Mouse (Mus musculus): ENCODE measurements around the gene Prm2. TPM values are rescaled to one million over a fixed set of nuclear protein-coding genes. Genes with fewer than 3 reads are reported as not detected.

Prm2 gene
- not detected in 2 replicates for polyA plus RNA-seq (2015; fragmentation: Nextera tagmentation; extraction: Ambion mirVana)

DNA sequence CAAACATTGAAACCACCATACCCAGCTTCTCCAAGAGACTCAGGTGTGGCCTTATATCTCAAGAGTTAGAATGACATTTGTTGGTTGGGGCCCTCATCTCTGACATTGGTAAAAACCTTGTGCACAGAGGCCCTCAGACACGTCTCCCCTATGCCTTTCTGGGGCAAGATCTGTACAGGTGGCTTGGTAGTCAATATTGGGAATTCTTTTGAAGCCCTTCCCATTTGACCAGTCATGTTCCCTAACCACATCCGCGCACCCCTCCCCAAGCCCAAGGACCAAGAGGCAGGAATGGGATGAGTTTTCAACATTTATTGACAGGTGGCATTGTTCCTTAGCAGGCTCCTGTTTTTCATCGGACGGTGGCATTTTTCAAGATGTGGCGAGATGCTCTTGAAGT is at the start of gene Prm2:
Gene Prm2, minus strand, starts transcription at position 101 of the 400 bp plus-strand sequence.
- ATAC-seq: no peak
- no peak within 1 kb of the TSS for H3K9ac ChIP-seq (ENCODE audit: low read depth, low read length)
- no peaks in the 10 kb centered on the region for H3K9me3 ChIP-seq (ENCODE audit: control insufficient read depth, low read length)
- H3K27me3 ChIP-seq (replicated peaks; ENCODE audit: control insufficient read depth, insufficient read depth, low read length): no peaks in the 10 kb centered on the region
- H3K4me1 ChIP-seq (ENCODE audit: control insufficient read depth, insufficient read depth, low read depth, low read length): no peaks in the 10 kb centered on the region
- H3K27ac ChIP-seq (ENCODE audit: low read depth, low read length): no peak within 1 kb of the TSS
- WGBS: 81% methylated on average over 6 of the region's 6 CpGs
- no peak within 1 kb of the TSS for H3K4me2 ChIP-seq (ENCODE audit: low read length)
- no peak within 1 kb of the TSS for H3K4me3 ChIP-seq (ENCODE audit: low read length)
- H3K36me3 ChIP-seq (ENCODE audit: control insufficient read depth, insufficient read depth, low read length): no peaks in the 10 kb centered on the region

DNA sequence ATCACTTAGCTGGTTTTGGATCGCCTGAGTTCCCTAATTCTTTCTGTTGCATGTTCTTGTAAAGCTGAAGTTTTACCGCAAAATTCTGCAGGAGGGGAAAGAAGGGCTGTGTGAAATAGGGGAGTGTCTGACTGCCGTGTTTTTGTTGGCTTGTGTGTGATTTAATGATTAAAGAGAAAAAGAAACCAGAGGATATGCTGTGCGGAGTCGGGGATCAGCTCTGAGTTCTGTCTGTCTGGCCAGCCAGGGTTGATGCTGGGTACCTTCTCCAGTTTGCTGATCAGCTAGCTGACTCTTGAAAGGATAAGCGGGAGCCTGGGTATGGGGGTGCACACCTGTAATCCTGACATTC is 48.4 kb upstream of the Prm2 start:
- whole genome bisulfite sequencing: 69% methylated on average over 6 of the region's 6 CpGs
- Histone ChIP-seq H3K4me3 (ENCODE audit: low read length) (no peak overlapping the region; the same call in 1 of the 2 replicates), H3K9ac (ENCODE audit: low read depth, low read length) (no peak overlapping the region), H3K9me3 (ENCODE audit: control insufficient read depth, low read length) (no peaks in the 10 kb centered on the region), H3K4me1 (ENCODE audit: control insufficient read depth, insufficient read depth, low read depth, low read length) (peaks cover 10% of the 10 kb centered on the region), H3K4me2 (ENCODE audit: low read length) (peak overlapping the region; percentile 47; the same call in 1 of the 2 replicates), H3K36me3 (ENCODE audit: control insufficient read depth, insufficient read depth, low read length) (no peaks in the 10 kb centered on the region), H3K27ac (ENCODE audit: low read depth, low read length) (peak overlapping the region; percentile 19; the same call in 1 of the 2 replicates), H3K27me3 (replicated peaks; ENCODE audit: control insufficient read depth, insufficient read depth, low read length) (no peaks in the 10 kb centered on the region)
- no peak for ATAC-seq

DNA sequence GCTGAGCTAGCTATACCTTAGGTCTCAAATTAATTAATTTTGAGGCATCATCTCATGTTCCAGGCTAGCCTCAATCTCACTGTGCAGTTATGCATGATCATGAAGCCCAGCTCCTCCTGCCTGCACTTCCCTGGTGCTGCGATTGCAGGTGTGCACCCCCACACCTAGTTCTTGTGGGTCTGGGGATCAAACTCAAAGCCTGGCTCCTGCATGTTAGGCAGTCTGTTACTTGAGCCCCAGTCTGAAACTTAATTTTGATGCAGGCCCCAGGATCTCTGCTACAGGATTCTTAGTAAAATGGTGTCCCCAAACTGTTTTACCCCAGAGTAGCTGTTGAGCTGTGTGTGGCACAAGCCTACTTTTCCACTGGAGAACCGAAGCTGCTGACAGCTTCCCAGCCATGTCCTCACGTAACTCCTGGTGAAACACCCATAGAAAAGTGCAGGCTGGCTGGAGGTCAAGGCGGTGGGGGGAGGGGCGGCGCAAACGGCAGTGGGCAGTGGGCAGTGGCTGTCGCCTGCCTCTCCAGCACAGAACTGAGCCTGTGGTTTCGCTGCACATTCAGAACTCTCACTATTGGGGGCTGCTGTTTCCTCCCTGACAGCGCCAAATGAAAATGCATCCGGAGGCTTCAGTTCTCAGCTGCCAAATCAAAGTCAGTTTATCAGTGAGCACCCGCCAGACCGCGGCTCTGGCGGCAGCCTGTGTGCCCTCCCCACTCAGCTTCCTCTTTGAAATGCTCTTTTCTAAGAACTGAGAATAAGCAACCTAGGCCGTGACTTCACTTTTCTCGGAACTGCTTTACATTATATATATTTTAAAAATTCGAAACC is 47.8 kb upstream of the Prm2 start:
- no peaks in the 10 kb centered on the region for H3K9me3 ChIP-seq (ENCODE audit: control insufficient read depth, low read length)
- H3K27ac ChIP-seq (ENCODE audit: low read depth, low read length): peak overlapping the region; percentile 19; the same call in 1 of the 2 replicates
- H3K4me3 ChIP-seq (ENCODE audit: low read length): peak overlapping the region; percentile 13
- no peaks in the 10 kb centered on the region for H3K27me3 ChIP-seq (replicated peaks; ENCODE audit: control insufficient read depth, insufficient read depth, low read length)
- H3K36me3 ChIP-seq (ENCODE audit: control insufficient read depth, insufficient read depth, low read length): no peaks in the 10 kb centered on the region
- H3K9ac ChIP-seq (ENCODE audit: low read depth, low read length): 0 out of 2 replicates have a peak overlapping the region, but pooled peaks have one; percentile 11
- H3K4me2 ChIP-seq (ENCODE audit: low read length): peak overlapping the region; percentile 47
- peaks cover 10% of the 10 kb centered on the region for H3K4me1 ChIP-seq (ENCODE audit: control insufficient read depth, insufficient read depth, low read depth, low read length)
- WGBS: 22% methylated on average over 18 of the region's 18 CpGs
- ATAC-seq: peak; percentile 62

DNA sequence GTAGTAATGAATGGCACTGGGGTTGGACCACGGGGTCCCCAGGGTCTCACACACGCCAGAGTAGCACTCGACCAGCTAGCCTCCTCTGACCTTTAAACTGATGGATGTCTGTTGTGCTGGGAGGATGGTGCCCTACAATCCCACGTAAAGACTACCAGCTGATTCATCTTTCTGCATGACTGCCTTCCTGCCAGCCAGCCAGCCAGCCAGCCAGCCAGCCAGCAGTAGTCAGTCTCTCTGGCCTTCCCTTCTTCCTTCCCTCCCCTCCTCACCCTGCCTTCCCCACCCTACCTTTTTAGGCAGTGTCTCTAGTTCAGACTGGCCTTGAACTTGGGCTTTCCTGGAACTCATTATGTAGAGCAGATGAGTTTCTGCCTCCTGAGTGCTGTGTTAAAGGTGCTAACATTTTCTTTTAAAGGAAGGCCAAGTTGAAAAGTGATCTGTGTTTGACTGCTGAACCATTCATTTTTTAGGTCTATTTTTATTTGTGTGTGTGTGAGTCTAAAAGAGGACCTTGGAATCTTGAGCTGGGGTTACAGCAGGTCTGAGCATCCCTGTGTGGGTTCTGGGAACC is 46.4 kb upstream of the Prm2 start:
- 51% methylated on average over 4 of the region's 4 CpGs for WGBS
- Histone ChIP-seq H3K27me3 (replicated peaks; ENCODE audit: control insufficient read depth, insufficient read depth, low read length) (no peaks in the 10 kb centered on the region), H3K36me3 (ENCODE audit: control insufficient read depth, insufficient read depth, low read length) (no peaks in the 10 kb centered on the region), H3K4me3 (ENCODE audit: low read length) (no peak overlapping the region), H3K4me1 (ENCODE audit: control insufficient read depth, insufficient read depth, low read depth, low read length) (peaks cover 14% of the 10 kb centered on the region), H3K9ac (ENCODE audit: low read depth, low read length) (no peak overlapping the region), H3K27ac (ENCODE audit: low read depth, low read length) (no peak overlapping the region), H3K4me2 (ENCODE audit: low read length) (no peak overlapping the region), H3K9me3 (ENCODE audit: control insufficient read depth, low read length) (no peaks in the 10 kb centered on the region)
- ATAC-seq: no peak

DNA sequence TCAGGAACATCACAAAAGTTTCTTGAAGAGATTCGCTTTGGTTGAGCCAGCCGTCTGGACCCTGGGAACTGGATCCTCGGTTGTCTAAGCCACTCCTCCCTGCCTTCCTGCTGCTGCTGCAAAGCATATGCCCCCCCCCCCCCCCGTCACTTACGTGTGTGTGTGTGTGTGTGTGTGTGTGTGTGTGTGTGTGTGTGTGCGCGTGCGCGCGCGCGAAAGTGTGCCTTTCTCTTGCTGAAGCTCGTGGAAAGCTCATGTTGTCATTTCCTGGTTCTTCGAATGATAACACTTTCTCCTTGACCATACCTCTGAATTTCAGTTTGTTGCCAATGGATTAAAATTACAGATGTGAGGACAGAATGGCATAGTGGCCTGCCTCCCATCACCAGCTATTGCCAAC is 44.1 kb upstream of the Prm2 start:
- no peaks in the 10 kb centered on the region for H3K9me3 ChIP-seq (ENCODE audit: control insufficient read depth, low read length)

DNA sequence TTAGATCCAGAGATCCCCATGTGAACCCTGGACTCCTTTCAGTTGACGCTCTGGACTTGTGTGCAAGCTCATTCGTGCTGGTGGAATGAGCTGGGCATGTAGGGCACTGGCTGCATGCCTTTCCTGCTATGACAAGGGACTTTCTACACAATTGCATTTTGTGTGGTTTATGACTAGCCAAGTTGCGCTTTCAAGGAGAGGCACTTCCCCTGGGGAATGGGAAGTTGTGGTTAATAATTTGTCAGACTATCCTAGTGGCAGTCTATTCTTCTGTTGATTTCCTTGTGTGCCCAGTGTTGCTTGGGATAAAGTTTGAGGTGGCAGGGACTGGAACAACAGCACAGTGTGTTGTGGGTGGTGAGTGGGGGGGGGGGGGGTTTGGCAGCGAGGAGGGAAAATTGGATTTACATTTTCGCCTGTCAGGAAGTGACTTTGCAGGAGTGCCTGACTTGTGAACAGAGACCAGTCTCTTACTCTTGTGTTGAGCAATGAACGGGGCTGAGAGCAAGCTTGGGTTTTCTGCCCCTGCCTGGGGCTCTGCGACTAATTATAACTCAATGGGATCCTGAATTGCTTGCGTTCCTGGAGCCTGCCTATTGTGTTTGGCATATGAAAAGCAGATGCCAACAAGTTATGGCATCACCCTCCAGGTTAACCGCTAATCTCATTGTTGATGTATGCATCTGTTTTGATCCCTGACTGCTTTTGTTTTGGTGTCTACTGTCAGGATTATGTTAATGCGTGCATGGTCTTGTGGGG is 42.7 kb upstream of the Prm2 start:
- Histone ChIP-seq H3K4me1 (ENCODE audit: control insufficient read depth, insufficient read depth, low read depth, low read length) (peaks cover 8% of the 10 kb centered on the region), H3K4me2 (ENCODE audit: low read length) (no peak overlapping the region), H3K4me3 (ENCODE audit: low read length) (no peak overlapping the region), H3K27ac (ENCODE audit: low read depth, low read length) (no peak overlapping the region), H3K9ac (ENCODE audit: low read depth, low read length) (no peak overlapping the region), H3K36me3 (ENCODE audit: control insufficient read depth, insufficient read depth, low read length) (no peaks in the 10 kb centered on the region), H3K27me3 (replicated peaks; ENCODE audit: control insufficient read depth, insufficient read depth, low read length) (no peaks in the 10 kb centered on the region), H3K9me3 (ENCODE audit: control insufficient read depth, low read length) (no peaks in the 10 kb centered on the region)
- ATAC-seq: no peak
- 28% methylated on average over 10 of the region's 10 CpGs for WGBS

More for the DNA sequence above, 44.1 kb upstream of the Prm2 start:
- no peaks in the 10 kb centered on the region for H3K36me3 ChIP-seq (ENCODE audit: control insufficient read depth, insufficient read depth, low read length)
- H3K27ac ChIP-seq (ENCODE audit: low read depth, low read length): no peak overlapping the region
- ATAC-seq: no peak
- no peak overlapping the region for H3K4me2 ChIP-seq (ENCODE audit: low read length)
- H3K9ac ChIP-seq (ENCODE audit: low read depth, low read length): no peak overlapping the region
- H3K4me3 ChIP-seq (ENCODE audit: low read length): no peak overlapping the region
- H3K27me3 ChIP-seq (replicated peaks; ENCODE audit: control insufficient read depth, insufficient read depth, low read length): no peaks in the 10 kb centered on the region
- 87% methylated on average over 13 of the region's 14 CpGs for WGBS
- H3K4me1 ChIP-seq (ENCODE audit: control insufficient read depth, insufficient read depth, low read depth, low read length): peaks cover 16% of the 10 kb centered on the region

DNA sequence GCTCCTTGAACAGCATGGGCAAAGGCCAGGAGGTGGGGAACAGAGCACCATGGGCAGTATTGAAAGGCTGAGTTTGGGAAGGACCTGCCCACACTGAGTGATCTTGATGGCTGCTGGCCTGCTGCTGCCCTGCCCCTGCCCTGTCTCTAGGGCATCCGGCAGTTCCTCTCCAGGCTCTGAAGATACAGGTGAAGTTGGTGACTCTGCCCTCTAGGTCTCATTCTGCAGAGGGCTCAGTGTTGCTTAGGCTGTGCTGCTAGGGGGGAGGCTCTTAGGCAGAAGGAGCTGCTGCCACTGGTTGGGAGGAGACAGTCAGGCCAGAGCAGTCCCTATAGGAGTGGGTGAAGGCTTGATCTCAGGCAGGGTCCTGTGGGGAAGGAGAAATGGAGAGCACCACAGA is 42.0 kb upstream of the Prm2 start:
- H3K9me3 ChIP-seq (ENCODE audit: control insufficient read depth, low read length): no peaks in the 10 kb centered on the region
- peaks cover 6% of the 10 kb centered on the region for H3K4me1 ChIP-seq (ENCODE audit: control insufficient read depth, insufficient read depth, low read depth, low read length)
- no peaks in the 10 kb centered on the region for H3K27me3 ChIP-seq (replicated peaks; ENCODE audit: control insufficient read depth, insufficient read depth, low read length)
- H3K36me3 ChIP-seq (ENCODE audit: control insufficient read depth, insufficient read depth, low read length): no peaks in the 10 kb centered on the region
- no peak overlapping the region for H3K9ac ChIP-seq (ENCODE audit: low read depth, low read length)
- H3K4me2 ChIP-seq (ENCODE audit: low read length): no peak overlapping the region
- H3K4me3 ChIP-seq (ENCODE audit: low read length): no peak overlapping the region
- 50% methylated on average over 1 of the region's 1 CpGs for WGBS
- no peak overlapping the region for H3K27ac ChIP-seq (ENCODE audit: low read depth, low read length)
- no peak for ATAC-seq

DNA sequence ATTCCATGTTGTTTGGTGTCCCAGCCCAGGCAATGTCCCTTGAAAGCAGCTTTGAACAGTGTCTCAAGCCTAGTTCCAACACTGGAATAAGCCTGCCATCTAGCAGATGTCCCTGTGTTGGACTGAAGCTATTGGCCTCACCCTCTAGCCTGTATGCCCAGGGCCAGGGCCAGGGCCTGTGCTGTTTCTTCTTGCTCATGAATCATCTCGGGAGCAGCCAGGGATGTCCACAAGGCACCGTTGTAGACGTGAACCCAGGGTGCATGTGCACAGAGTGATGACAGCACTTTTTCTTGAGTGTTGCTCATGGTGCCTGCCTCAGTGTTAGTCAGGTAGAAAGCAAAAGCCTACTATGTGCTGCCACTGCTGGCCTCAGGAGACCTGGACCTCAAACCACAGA is 41.3 kb upstream of the Prm2 start:
- WGBS: 91% methylated on average over 3 of the region's 3 CpGs
- H3K27ac ChIP-seq (ENCODE audit: low read depth, low read length): no peak overlapping the region
- no peak overlapping the region for H3K4me3 ChIP-seq (ENCODE audit: low read length)
- H3K27me3 ChIP-seq (replicated peaks; ENCODE audit: control insufficient read depth, insufficient read depth, low read length): no peaks in the 10 kb centered on the region
- no peak overlapping the region for H3K9ac ChIP-seq (ENCODE audit: low read depth, low read length)
- ATAC-seq: no peak
- peaks cover 6% of the 10 kb centered on the region for H3K4me1 ChIP-seq (ENCODE audit: control insufficient read depth, insufficient read depth, low read depth, low read length)
- H3K36me3 ChIP-seq (ENCODE audit: control insufficient read depth, insufficient read depth, low read length): no peaks in the 10 kb centered on the region
- H3K9me3 ChIP-seq (ENCODE audit: control insufficient read depth, low read length): no peaks in the 10 kb centered on the region
- no peak overlapping the region for H3K4me2 ChIP-seq (ENCODE audit: low read length)

DNA sequence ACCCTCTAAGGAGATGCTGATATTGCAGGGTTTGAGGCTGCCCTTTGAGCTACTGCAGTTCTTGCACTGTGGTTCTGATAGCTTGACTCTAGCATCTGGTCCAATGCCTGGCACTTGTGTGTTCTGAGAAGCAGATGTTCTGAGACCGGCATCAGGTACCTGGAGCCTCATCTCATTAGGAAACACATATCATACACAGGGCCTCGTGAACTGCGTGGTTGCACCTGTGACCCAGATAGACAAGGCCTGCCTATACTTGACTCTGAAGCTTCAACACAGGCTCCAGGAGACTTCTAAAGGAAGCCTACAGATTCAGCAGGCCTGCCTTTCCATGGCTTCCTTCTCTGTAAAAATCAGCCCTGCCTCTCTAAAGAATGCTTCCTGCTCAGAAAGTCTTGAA is 40.5 kb upstream of the Prm2 start:
- Histone ChIP-seq H3K9me3 (ENCODE audit: control insufficient read depth, low read length) (no peaks in the 10 kb centered on the region), H3K27ac (ENCODE audit: low read depth, low read length) (no peak overlapping the region), H3K4me2 (ENCODE audit: low read length) (no peak overlapping the region), H3K36me3 (ENCODE audit: control insufficient read depth, insufficient read depth, low read length) (no peaks in the 10 kb centered on the region), H3K9ac (ENCODE audit: low read depth, low read length) (no peak overlapping the region), H3K4me3 (ENCODE audit: low read length) (no peak overlapping the region), H3K4me1 (ENCODE audit: control insufficient read depth, insufficient read depth, low read depth, low read length) (peaks cover 6% of the 10 kb centered on the region), H3K27me3 (replicated peaks; ENCODE audit: control insufficient read depth, insufficient read depth, low read length) (no peaks in the 10 kb centered on the region)
- 93% methylated on average over 3 of the region's 3 CpGs for WGBS
- ATAC-seq: no peak
